Mouse (Mus musculus): ENCODE measurements at regions not wholly inside any gene's neighbourhood (a gene's known extent, or its start where the extent isn't known, plus 50 kb on each side); places are given as distances from the start of the nearest gene placed in this dataset.

DNA sequence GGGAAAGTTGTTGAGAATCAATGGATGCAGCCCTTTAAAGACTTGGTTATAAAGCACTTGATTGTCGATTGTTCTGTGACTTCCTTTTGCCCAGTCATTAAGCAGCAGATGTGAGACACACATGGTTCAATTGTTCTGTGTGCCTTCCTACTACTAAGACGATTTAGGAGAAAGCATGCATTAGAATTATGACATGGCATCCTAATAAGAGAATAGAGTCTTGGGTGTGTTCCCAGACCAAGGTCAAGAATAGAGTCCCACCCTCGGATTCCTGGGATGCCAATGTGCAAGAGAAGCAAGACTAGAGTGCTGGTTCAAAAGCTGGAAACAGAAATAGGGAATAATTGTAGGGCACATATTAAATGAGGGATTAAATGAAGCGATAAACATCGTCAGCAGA is 469.1 kb upstream of the Tenm3 start:
- Histone ChIP-seq H3K9me3 (no peaks in the 10 kb centered on the region), H3K4me2 (replicated peaks) (no peak overlapping the region), H3K27ac (no peak overlapping the region), H3K9ac (no peak overlapping the region), H3K4me3 (no peak overlapping the region), H3K27me3 (no peaks in the 10 kb centered on the region), H3K36me3 (no peaks in the 10 kb centered on the region), H3K4me1 (0 out of 2 replicates have a peak, but pooled peaks cover 5% of the 10 kb centered on the region)
- WGBS = 60% methylated on average over 5 of the region's 5 CpGs
- no peak for ATAC-seq (ENCODE audit: insufficient number of reproducible peaks, insufficient read depth, low FRiP score, low TSS enrichment)

DNA sequence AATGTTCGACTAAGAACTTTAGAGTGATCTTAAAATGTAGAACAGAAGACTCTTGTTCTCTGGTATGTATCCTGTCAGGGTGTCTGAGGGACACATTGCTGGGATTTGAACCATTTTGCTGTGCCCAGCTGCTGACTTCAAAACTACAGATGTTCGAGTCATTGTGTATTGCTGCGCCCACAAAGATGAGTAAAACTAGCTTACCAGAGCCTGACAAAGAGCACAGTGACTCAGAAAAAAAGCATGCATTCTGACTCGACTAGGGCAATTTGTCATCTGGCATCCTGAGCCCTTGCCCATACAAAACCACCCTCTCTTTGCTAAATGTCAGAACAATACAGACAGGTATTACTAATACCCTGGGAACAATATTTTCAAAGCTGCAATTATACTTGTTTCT is 438.6 kb upstream of the Tenm3 start:
- 42% methylated on average over 4 of the region's 4 CpGs for WGBS
- ATAC-seq (ENCODE audit: insufficient number of reproducible peaks, insufficient read depth, low FRiP score, low TSS enrichment) = no peak
- no peak overlapping the region for H3K27ac ChIP-seq
- H3K4me3 ChIP-seq = no peak overlapping the region
- no peaks in the 10 kb centered on the region for H3K27me3 ChIP-seq
- H3K36me3 ChIP-seq = no peaks in the 10 kb centered on the region
- no peak overlapping the region for H3K4me2 ChIP-seq (replicated peaks)
- no peaks in the 10 kb centered on the region for H3K9me3 ChIP-seq
- no peak overlapping the region for H3K9ac ChIP-seq
- no peaks in the 10 kb centered on the region for H3K4me1 ChIP-seq

DNA sequence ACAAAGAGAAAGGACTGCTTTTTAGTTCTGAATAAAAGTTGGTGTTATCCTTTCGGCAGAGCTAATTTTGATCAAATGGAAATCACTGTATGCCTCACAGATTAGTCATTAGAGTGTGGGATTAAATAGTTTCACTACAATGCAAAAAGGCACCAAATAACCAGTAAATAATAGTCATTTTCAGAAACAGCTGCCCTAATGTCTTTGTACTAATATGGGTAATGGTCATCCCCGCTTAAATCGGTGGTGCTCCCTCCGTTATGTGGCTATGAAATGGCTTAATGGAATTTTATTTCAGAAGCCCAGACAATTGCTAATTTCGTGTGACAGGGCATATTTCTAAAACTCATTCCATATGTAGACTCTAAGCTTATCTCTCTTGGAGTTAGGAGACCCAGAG is 437.5 kb upstream of the Tenm3 start:
- Histone ChIP-seq H3K9ac (no peak overlapping the region), H3K27ac (no peak overlapping the region), H3K4me2 (replicated peaks) (no peak overlapping the region), H3K9me3 (no peaks in the 10 kb centered on the region), H3K36me3 (no peaks in the 10 kb centered on the region), H3K4me3 (no peak overlapping the region), H3K27me3 (no peaks in the 10 kb centered on the region), H3K4me1 (no peaks in the 10 kb centered on the region)
- ATAC-seq (ENCODE audit: insufficient number of reproducible peaks, insufficient read depth, low FRiP score, low TSS enrichment) = no peak
- WGBS = 54% methylated on average over 5 of the region's 5 CpGs

- no peak for ATAC-seq (ENCODE audit: insufficient number of reproducible peaks, insufficient read depth, low FRiP score, low TSS enrichment)
- Histone ChIP-seq H3K9ac (no peak overlapping the region), H3K36me3 (no peaks in the 10 kb centered on the region), H3K27me3 (no peaks in the 10 kb centered on the region), H3K27ac (no peak overlapping the region), H3K4me3 (no peak overlapping the region), H3K9me3 (no peaks in the 10 kb centered on the region), H3K4me1 (no peaks in the 10 kb centered on the region), H3K4me2 (replicated peaks) (no peak overlapping the region)
- whole genome bisulfite sequencing = 91% methylated on average over 4 of the region's 4 CpGs
Observed at GRCm38 (mm10) chr8:49274031-49274430, 430.3 kb upstream of the Tenm3 start.

DNA sequence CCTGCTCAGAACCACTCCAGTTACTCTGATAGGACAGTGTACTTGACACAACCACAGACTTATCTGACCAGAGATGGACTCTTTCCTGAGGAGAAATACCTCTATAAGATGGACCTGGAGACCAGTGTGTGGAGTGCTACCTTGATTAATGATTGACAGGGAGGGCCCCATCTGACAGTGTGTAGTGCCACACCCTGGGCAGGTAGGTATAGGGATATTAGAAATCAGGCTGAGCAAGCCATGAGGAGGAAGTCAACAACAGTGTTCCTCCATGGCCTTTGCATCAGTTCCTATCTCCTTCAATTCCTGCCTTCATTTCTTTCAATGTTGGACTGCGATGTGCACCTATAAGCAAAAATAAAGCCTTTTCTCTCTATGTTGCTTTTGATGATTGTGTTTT is 429.4 kb upstream of the Tenm3 start:
- no peak overlapping the region for H3K4me3 ChIP-seq
- H3K9me3 ChIP-seq = no peaks in the 10 kb centered on the region
- no peak for ATAC-seq (ENCODE audit: insufficient number of reproducible peaks, insufficient read depth, low FRiP score, low TSS enrichment)
- H3K27ac ChIP-seq = no peak overlapping the region
- no peaks in the 10 kb centered on the region for H3K4me1 ChIP-seq
- no peaks in the 10 kb centered on the region for H3K27me3 ChIP-seq
- no peaks in the 10 kb centered on the region for H3K36me3 ChIP-seq
- WGBS = 94% methylated on average over 1 of the region's 1 CpGs
- H3K4me2 ChIP-seq (replicated peaks) = no peak overlapping the region
- H3K9ac ChIP-seq = no peak overlapping the region

GRCm38 (mm10) chr8:49263416-49263815 is 419.7 kb upstream of the Tenm3 start:
- Histone ChIP-seq H3K27me3 (no peaks in the 10 kb centered on the region), H3K27ac (no peak overlapping the region), H3K4me1 (peaks cover 5% of the 10 kb centered on the region; the same call in 1 of the 2 replicates), H3K9ac (no peak overlapping the region), H3K9me3 (no peaks in the 10 kb centered on the region), H3K4me2 (replicated peaks) (no peak overlapping the region), H3K4me3 (no peak overlapping the region), H3K36me3 (no peaks in the 10 kb centered on the region)
- no peak for ATAC-seq (ENCODE audit: insufficient number of reproducible peaks, insufficient read depth, low FRiP score, low TSS enrichment)
- 59% methylated on average over 6 of the region's 6 CpGs for WGBS

GRCm38 (mm10) chr8:49262797-49263196 is 419.0 kb upstream of the Tenm3 start:
- H3K27me3 ChIP-seq = no peaks in the 10 kb centered on the region
- ATAC-seq (ENCODE audit: insufficient number of reproducible peaks, insufficient read depth, low FRiP score, low TSS enrichment) = no peak
- WGBS = 49% methylated on average over 3 of the region's 3 CpGs
- no peak overlapping the region for H3K4me2 ChIP-seq (replicated peaks)
- no peak overlapping the region for H3K4me3 ChIP-seq
- no peaks in the 10 kb centered on the region for H3K9me3 ChIP-seq
- H3K9ac ChIP-seq = no peak overlapping the region
- peaks cover 5% of the 10 kb centered on the region; the same call in 1 of the 2 replicates for H3K4me1 ChIP-seq
- H3K36me3 ChIP-seq = no peaks in the 10 kb centered on the region
- no peak overlapping the region for H3K27ac ChIP-seq

GRCm38 (mm10) chr8:49255954-49256353 is 412.2 kb upstream of the Tenm3 start:
- WGBS = 54% methylated on average over 2 of the region's 2 CpGs
- H3K4me1 ChIP-seq = no peaks in the 10 kb centered on the region
- no peaks in the 10 kb centered on the region for H3K27me3 ChIP-seq
- H3K27ac ChIP-seq = no peak overlapping the region
- no peak overlapping the region for H3K4me2 ChIP-seq (replicated peaks)
- ATAC-seq (ENCODE audit: insufficient number of reproducible peaks, insufficient read depth, low FRiP score, low TSS enrichment) = no peak
- no peak overlapping the region for H3K9ac ChIP-seq
- no peaks in the 10 kb centered on the region for H3K36me3 ChIP-seq
- H3K4me3 ChIP-seq = no peak overlapping the region
- H3K9me3 ChIP-seq = no peaks in the 10 kb centered on the region

DNA sequence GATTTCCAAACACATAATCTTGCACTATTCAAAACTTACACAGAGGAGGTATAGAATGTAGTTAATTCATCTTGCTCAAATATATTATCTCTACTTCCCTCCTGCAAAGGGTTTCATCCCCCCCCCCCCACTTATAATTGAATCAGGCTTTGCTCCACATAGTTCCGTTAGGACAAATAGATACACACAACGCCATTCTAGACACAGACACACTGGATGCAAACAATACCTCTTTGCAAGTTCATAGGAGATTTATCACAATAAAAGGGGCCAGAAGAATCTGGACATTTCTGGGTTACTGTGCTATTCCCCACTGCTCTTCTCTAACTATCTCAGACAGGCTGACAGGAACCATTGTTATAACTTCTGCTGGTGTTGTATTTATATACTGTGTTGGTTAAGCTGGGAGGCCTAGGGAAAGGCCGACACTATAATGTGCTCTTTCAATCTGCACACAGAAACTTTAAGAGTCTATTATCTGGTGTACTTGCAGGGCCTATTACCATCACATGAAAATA is 410.6 kb upstream of the Tenm3 start:
- 70% methylated on average over 3 of the region's 3 CpGs for WGBS
- no peak overlapping the region for H3K4me2 ChIP-seq (replicated peaks)
- no peak for ATAC-seq (ENCODE audit: insufficient number of reproducible peaks, insufficient read depth, low FRiP score, low TSS enrichment)
- no peaks in the 10 kb centered on the region for H3K27me3 ChIP-seq
- H3K4me3 ChIP-seq = no peak overlapping the region
- no peaks in the 10 kb centered on the region for H3K4me1 ChIP-seq
- no peaks in the 10 kb centered on the region for H3K36me3 ChIP-seq
- H3K27ac ChIP-seq = no peak overlapping the region
- no peak overlapping the region for H3K9ac ChIP-seq
- no peaks in the 10 kb centered on the region for H3K9me3 ChIP-seq

- no peak for ATAC-seq (ENCODE audit: insufficient number of reproducible peaks, insufficient read depth, low FRiP score, low TSS enrichment)
Observed at GRCm38 (mm10) chr8:49243002-49243401, 399.3 kb upstream of the Tenm3 start.

DNA sequence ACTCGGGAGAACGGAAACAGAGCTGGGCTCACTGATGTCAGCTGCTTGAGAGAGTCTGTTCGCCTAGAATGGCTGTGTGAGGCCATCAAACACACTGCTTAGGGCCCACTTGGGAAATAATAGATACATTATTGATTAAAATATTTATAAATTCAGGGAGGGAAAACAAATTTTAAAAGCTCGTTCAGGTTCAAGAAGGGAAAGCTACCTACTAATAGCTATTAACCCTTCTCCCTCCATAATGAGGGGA is 393.0 kb upstream of the Tenm3 start:
- no peak overlapping the region for H3K27ac ChIP-seq
- no peak overlapping the region for H3K9ac ChIP-seq
- H3K27me3 ChIP-seq = no peaks in the 10 kb centered on the region
- no peak overlapping the region for H3K4me2 ChIP-seq (replicated peaks)
- no peaks in the 10 kb centered on the region for H3K9me3 ChIP-seq
- 73% methylated on average over 4 of the region's 4 CpGs for WGBS
- H3K4me1 ChIP-seq = no peaks in the 10 kb centered on the region
- no peak for ATAC-seq (ENCODE audit: insufficient number of reproducible peaks, insufficient read depth, low FRiP score, low TSS enrichment)
- H3K36me3 ChIP-seq = no peaks in the 10 kb centered on the region
- no peak overlapping the region for H3K4me3 ChIP-seq

More at GRCm38 (mm10) chr8:49243002-49243401, 399.3 kb upstream of the Tenm3 start:
- no peaks in the 10 kb centered on the region for H3K4me1 ChIP-seq
- H3K9me3 ChIP-seq = no peaks in the 10 kb centered on the region
- no peaks in the 10 kb centered on the region for H3K27me3 ChIP-seq
- 61% methylated on average over 5 of the region's 5 CpGs for WGBS
- H3K4me2 ChIP-seq (replicated peaks) = no peak overlapping the region
- no peak overlapping the region for H3K9ac ChIP-seq
- H3K36me3 ChIP-seq = no peaks in the 10 kb centered on the region
- H3K4me3 ChIP-seq = no peak overlapping the region
- H3K27ac ChIP-seq = no peak overlapping the region

GRCm38 (mm10) chr8:49236021-49236821 is 392.5 kb upstream of the Tenm3 start:
- no peaks in the 10 kb centered on the region for H3K27me3 ChIP-seq
- no peak overlapping the region for H3K27ac ChIP-seq
- no peak overlapping the region for H3K9ac ChIP-seq
- no peaks in the 10 kb centered on the region for H3K9me3 ChIP-seq
- no peak for ATAC-seq (ENCODE audit: insufficient number of reproducible peaks, insufficient read depth, low FRiP score, low TSS enrichment)
- H3K4me3 ChIP-seq = no peak overlapping the region
- 84% methylated on average over 7 of the region's 7 CpGs for WGBS
- H3K4me2 ChIP-seq (replicated peaks) = no peak overlapping the region
- H3K36me3 ChIP-seq = no peaks in the 10 kb centered on the region
- no peaks in the 10 kb centered on the region for H3K4me1 ChIP-seq
